Mouse (Mus musculus) forebrain, postnatal 0 days (tissue): ENCODE results near the gene Capza1. TPM values are rescaled to one million over a fixed set of nuclear protein-coding genes. Genes with fewer than 3 reads are reported as not detected.

Experiments used
- ATAC-seq: fragments of 200-750 bp; cut with Nextera tagmentation; 2 replicates; pipeline ENCODE4 v1.8.0; 2017; ENCODE audit warnings: mild to moderate bottlenecking, moderate library complexity
- DNase-seq: peaks from one replicate; pipeline ENCODE4 v3.0.0-alpha.2; 2015
- H3K27ac ChIP-seq: fragments of 300-500 bp; sonication (generic); 2 replicates; pipeline ENCODE4 v1.5.1; 2014; ENCODE audit warnings: low read depth, mild to moderate bottlenecking, antibody characterized with exemption, low read length, moderate library complexity, mixed read lengths
- H3K27me3 ChIP-seq: fragments of 300-500 bp; sonication (generic); 2 replicates; pipeline ENCODE4 v1.6.1; 2014; ENCODE audit warnings: mild to moderate bottlenecking, low read length, mixed read lengths; ENCODE audit not compliant: insufficient read depth
- H3K36me3 ChIP-seq: fragments of 300-500 bp; sonication (generic); 2 replicates; pipeline ENCODE4 v1.6.1; 2014; ENCODE audit warnings: mild to moderate bottlenecking, moderate library complexity; ENCODE audit not compliant: insufficient read depth
- H3K4me1 ChIP-seq: fragments of 300-500 bp; sonication (generic); 2 replicates; pipeline ENCODE4 v1.6.1; 2014; ENCODE audit warnings: antibody characterized with exemption; ENCODE audit not compliant: insufficient read depth
- H3K4me2 ChIP-seq: fragments of 300-500 bp; sonication (generic); 2 replicates; pipeline ENCODE4 v1.6.1; 2014; ENCODE audit warnings: low read depth, mild to moderate bottlenecking, moderate library complexity
- H3K4me3 ChIP-seq: fragments of 300-500 bp; sonication (generic); 2 replicates; pipeline ENCODE4 v1.5.1; 2014; ENCODE audit warnings: low read depth, low read length, mixed read lengths
- H3K9ac ChIP-seq: fragments of 300-500 bp; sonication (generic); 2 replicates; pipeline ENCODE4 v1.6.1; 2014; ENCODE audit warnings: mild to moderate bottlenecking
- H3K9me3 ChIP-seq: fragments of 300-500 bp; sonication (generic); 2 replicates; pipeline ENCODE4 v1.6.1; 2016; ENCODE audit warnings: low read length
- CTCF ChIP-seq: sonication (generic); IDR thresholded peaks from 2 replicates; pipeline ENCODE4 v1.5.1; 2016; ENCODE audit warnings: antibody characterized with exemption, control low read depth, low read depth
- WGBS: fragments of 180-500 bp; shearing (Covaris S2); extraction: QIAGEN DNeasy Blood & Tissue Kit; methylation state at CpG from one replicate; pipeline ENCODE4 v1.1.7; 2014; 5-methylcytosine and 5-hydroxymethylcytosine counted together
- polyA plus RNA-seq: library from polyadenylated mRNA; unstranded; fragments of >200 nt; fragmentation: Nextera tagmentation; extraction: Ambion mirVana; gene quantifications from 2 replicates; pipeline ENCODE4 v1.2.1, GENCODE M21; 2015
- total RNA-seq: library from RNA; depleted of rRNA; stranded (reverse); fragments of >200 nt; gene quantifications from 2 replicates; pipeline ENCODE4 v1.2.3, GENCODE M21; 2014

Capza1 gene
- total and polyA plus RNA-seq, 2 experiments from 2014 or later, result 92.4 to 119 TPM

- no peak overlapping the region for H3K27ac ChIP-seq
These were observed 74.5 kb downstream of the Capza1 start for GRCm38 (mm10) chr3:104789822-104790221.

DNA sequence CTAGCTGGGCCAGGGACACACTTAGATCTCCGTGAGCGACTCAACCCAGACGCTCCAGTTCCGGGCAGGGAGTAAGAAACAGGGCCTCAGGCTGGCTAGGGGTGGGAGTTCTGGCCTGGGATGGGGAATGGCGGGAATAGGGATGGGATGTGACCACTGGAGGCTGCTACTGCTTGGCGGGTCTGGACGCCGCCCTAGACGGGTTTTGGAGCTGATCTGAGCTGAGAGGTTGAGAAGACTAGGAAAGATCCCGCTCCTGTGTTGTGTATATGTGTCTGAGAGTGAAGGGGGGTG lies 75.0 kb downstream of the Capza1 start:
- Histone ChIP-seq H3K9ac (peak overlapping the region; percentile 55), H3K27ac (peak overlapping the region; percentile 57; the same call in 1 of the 2 replicates)

More at GRCm38 (mm10) chr3:104789822-104790221, 74.5 kb downstream of the Capza1 start:
- Histone ChIP-seq H3K27me3 (peaks cover 7% of the 10 kb centered on the region), H3K36me3 (no peaks in the 10 kb centered on the region), H3K4me2 (peak overlapping the region; percentile 96), H3K4me3 (peak overlapping the region; percentile 48), H3K4me1 (0 out of 2 replicates have a peak, but pooled peaks cover 3% of the 10 kb centered on the region), H3K9me3 (no peaks in the 10 kb centered on the region), H3K9ac (0 out of 2 replicates have a peak overlapping the region, but pooled peaks have one; percentile 1)
- DNase-seq, result no peak
- no peak for ATAC-seq
- no peak for TF ChIP-seq CTCF
- whole genome bisulfite sequencing, result 28% methylated on average over 13 of the region's 13 CpGs

DNA sequence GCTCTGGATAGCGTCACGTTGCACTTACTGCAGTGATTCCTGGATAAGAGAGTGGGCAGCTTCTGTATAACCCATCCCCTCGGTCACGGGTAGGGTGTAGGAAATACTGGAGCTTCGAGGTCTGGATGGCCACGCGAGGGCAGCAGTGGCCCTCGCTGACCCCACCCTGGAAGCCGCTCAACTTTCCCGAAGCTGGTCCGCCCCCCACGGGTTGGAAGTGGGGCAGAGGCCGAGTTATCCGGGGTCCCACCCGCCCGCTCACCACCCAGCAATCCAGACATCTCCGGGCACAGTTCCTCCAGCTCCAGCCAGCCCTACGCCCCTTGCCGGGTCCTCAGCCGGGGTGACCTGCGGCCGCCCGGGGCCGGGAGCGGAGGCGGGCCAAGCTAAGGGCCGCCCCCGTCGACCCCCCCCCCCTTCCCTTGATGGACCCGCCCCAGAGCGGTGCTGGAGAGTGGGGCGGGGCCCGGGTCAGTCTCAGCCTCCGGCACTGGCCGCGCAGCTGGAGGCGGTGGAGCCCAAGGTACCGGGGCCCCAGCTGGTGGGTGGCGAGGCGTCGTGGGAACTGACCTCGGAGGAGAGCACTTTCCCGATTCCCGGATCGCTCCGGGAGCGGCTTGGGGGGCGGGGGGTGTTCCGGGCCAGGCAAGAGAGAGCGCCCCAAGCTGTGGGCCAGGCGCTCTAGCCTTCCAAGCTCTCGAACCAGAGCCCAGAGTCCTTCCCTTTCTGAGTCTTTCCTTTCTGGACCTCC lies 75.6 kb downstream of the Capza1 start:
- Histone ChIP-seq H3K9ac (peak overlapping the region; percentile 55), H3K9me3 (no peaks in the 10 kb centered on the region), H3K27ac (peak overlapping the region; percentile 57; the same call in 1 of the 2 replicates), H3K4me1 (0 out of 2 replicates have a peak, but pooled peaks cover 3% of the 10 kb centered on the region), H3K4me2 (peak overlapping the region; percentile 96), H3K36me3 (no peaks in the 10 kb centered on the region), H3K27me3 (peaks cover 11% of the 10 kb centered on the region), H3K4me3 (peak overlapping the region; percentile 48)
- 4% methylated on average over 41 of the region's 52 CpGs for WGBS
- DNase-seq (peak; percentile 66), ATAC-seq (peak; percentile 76)
- peak; percentile 65 for TF ChIP-seq CTCF

More for the DNA sequence above, 75.0 kb downstream of the Capza1 start:
- no peak for TF ChIP-seq CTCF
- Histone ChIP-seq H3K36me3 (no peaks in the 10 kb centered on the region), H3K9me3 (no peaks in the 10 kb centered on the region), H3K27me3 (peaks cover 11% of the 10 kb centered on the region), H3K4me3 (peak overlapping the region; percentile 48), H3K4me1 (0 out of 2 replicates have a peak, but pooled peaks cover 3% of the 10 kb centered on the region), H3K4me2 (peak overlapping the region; percentile 96)
- DNase-seq (no peak), ATAC-seq (peak; percentile 21)
- 7% methylated on average over 10 of the region's 10 CpGs for WGBS

DNA sequence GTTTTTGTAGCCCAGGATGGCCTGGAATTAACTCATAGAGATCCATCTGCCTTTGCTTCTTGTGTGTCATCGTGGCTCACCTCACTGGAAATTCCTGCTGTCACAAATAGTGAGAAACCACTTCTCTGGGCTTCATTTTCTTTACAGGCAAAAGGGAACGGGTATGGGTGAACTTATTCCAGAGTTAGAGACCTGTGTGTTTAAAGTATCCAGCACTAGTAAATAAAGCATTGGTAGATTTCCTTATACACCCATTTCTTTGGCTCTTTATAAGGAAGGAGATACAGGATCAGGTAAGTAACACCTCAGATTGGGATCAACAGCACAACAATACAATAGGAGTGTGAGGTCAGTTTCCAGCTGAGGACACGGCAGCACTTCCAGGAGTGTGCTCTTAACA lies 76.2 kb downstream of the Capza1 start, which contains the start of gene Rhoc:
Rhoc (plus strand) TSS at position 301 of the 400 bp plus-strand sequence.
- TF ChIP-seq CTCF, result no peak
- 40% methylated on average over 3 of the region's 3 CpGs for WGBS
- Histone ChIP-seq H3K9ac (peak within 1 kb of the TSS; percentile 55), H3K36me3 (no peaks in the 10 kb centered on the region), H3K27ac (peak within 1 kb of the TSS; percentile 57; the same call in 1 of the 2 replicates), H3K27me3 (peaks cover 11% of the 10 kb centered on the region), H3K4me1 (0 out of 2 replicates have a peak, but pooled peaks cover 3% of the 10 kb centered on the region), H3K4me2 (peak within 1 kb of the TSS; percentile 96), H3K9me3 (no peaks in the 10 kb centered on the region), H3K4me3 (peak within 1 kb of the TSS; percentile 48)
- DNase-seq (no peak), ATAC-seq (no peak)

DNA sequence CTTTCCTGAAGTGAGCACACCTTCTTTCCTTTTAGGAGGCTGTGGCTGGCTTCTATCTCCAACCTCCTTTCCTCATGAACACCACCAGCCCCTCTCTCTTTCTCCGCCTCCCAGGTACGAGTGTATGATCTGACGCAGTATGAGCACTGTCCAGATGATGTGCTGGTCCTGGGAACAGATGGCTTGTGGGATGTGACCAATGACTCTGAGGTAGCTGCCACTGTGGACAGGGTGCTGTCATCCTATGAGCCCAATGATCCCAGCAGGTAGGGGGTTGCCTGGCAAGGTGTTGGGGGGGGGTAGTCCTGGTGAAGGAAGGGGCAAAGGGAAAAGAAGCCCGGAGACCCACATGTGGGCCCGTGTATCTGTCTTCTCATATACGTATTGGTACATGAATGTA lies 79.0 kb downstream of the Capza1 start:
- WGBS, result 96% methylated on average over 6 of the region's 6 CpGs

GRCm38 (mm10) chr3:104783971-104784500 lies 80.3 kb downstream of the Capza1 start:
- H3K9ac ChIP-seq, result no peak overlapping the region
- 0 out of 2 replicates have a peak, but pooled peaks cover 11% of the 10 kb centered on the region for H3K4me1 ChIP-seq
- no peaks in the 10 kb centered on the region for H3K9me3 ChIP-seq
- H3K36me3 ChIP-seq, result no peaks in the 10 kb centered on the region
- H3K27me3 ChIP-seq, result peaks cover 26% of the 10 kb centered on the region
- H3K4me3 ChIP-seq, result no peak overlapping the region
- no peak overlapping the region for H3K27ac ChIP-seq
- DNase-seq (no peak), ATAC-seq (no peak)
- 44% methylated on average over 14 of the region's 14 CpGs for WGBS
- no peak for TF ChIP-seq CTCF
- H3K4me2 ChIP-seq, result no peak overlapping the region

More for the DNA sequence above, 79.0 kb downstream of the Capza1 start:
- H3K9me3 ChIP-seq, result no peaks in the 10 kb centered on the region
- peaks cover 25% of the 10 kb centered on the region for H3K27me3 ChIP-seq
- ATAC-seq, result no peak
- no peak overlapping the region for H3K4me3 ChIP-seq
- no peak for DNase-seq
- H3K4me1 ChIP-seq, result 0 out of 2 replicates have a peak, but pooled peaks cover 14% of the 10 kb centered on the region
- no peak overlapping the region for H3K4me2 ChIP-seq
- no peak overlapping the region for H3K9ac ChIP-seq
- TF ChIP-seq CTCF, result no peak
- no peak overlapping the region for H3K27ac ChIP-seq
- H3K36me3 ChIP-seq, result no peaks in the 10 kb centered on the region
